Mouse (Mus musculus): ENCODE measurements around the gene Slc30a1.

DNA sequence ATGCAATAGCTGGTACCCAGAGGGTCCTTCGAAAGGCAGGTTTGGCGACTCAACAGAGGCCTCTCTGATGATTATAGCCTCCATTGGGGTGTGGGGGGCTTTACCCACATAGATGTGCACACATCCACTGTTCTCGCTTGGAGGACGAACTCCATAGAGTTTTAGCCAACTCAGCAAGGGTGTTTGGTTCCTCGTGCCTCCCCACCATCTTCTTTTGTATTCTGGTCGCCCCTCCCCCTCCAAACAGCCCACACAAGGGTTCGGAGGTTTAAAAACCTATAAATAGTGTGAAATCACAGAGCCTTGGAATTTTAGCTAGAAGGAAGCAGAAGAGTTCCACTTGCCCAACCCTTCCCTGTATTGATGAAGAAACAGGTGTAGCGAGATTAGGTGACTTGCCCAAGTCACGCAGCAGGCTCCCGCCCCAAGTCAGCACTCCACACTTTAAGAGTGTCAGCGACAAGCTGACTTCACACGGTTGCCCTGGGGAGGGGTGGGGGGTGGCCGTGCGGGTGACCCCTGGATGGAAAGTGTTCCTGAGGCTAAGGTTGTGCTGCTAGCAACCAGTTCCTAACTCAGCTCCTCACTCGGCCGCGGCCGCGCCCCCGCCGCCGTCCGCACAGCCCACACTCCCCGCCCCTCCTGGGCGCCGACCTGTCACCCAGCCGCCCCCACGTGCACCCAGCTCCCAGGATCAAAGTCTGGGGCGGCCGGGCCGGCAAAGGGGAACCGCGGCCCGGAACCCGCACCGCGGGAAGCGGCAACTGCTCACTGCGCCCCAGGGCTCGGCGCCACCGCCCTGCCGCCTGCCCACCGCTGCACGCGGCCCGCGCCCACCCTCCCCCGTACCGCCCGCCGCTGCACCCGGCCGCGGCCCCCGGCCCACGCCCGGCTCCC, 682 bp upstream of the Slc30a1 start:
- no peak for TF ChIP-seq CTCF (IDR thresholded peaks at IDR 0.05; ENCODE audit: borderline replicate concordance, control insufficient read depth, extremely low read depth, insufficient read depth, low read length, poor library complexity)
- TF ChIP-seq POLR2A (IDR thresholded peaks at IDR 0.05; ENCODE audit: control insufficient read depth, extremely low read depth, insufficient read depth, low read length, poor library complexity), result no peak

All from thymus, adult 2 months (tissue).